Mouse (Mus musculus) testis, adult 2 months (tissue): ENCODE measurements at regions not wholly inside any gene's neighbourhood (a gene's known extent, or its start where the extent isn't known, plus 50 kb on each side); places are given as distances from the start of the nearest gene placed in this dataset.

Experiments used
- H3K27ac ChIP-seq: fragments of 200-500 bp; 2 replicates; pipeline ENCODE4 v1.5.1; 2012; ENCODE audit warnings: low read depth, low read length; ENCODE audit not compliant: control insufficient read depth, insufficient read depth
- H3K27me3 ChIP-seq: fragments of 200-500 bp; 2 replicates; pipeline ENCODE4 v1.6.1; 2012; ENCODE audit warnings: mild to moderate bottlenecking, low read length, moderate library complexity; ENCODE audit not compliant: control insufficient read depth, insufficient read depth
- H3K36me3 ChIP-seq: fragments of 200-500 bp; 2 replicates; pipeline ENCODE4 v1.6.1; 2012; ENCODE audit warnings: mild to moderate bottlenecking, low read length; ENCODE audit not compliant: control insufficient read depth, insufficient read depth
- H3K4me1 ChIP-seq: fragments of 200-500 bp; 2 replicates; pipeline ENCODE4 v1.6.1; 2012; ENCODE audit warnings: low read length; ENCODE audit not compliant: control insufficient read depth, insufficient read depth
- H3K4me3 ChIP-seq: fragments of 200-500 bp; 2 replicates; pipeline ENCODE4 v1.5.1; 2012; ENCODE audit warnings: low read depth, mild to moderate bottlenecking, low read length, moderate library complexity, mixed read lengths; ENCODE audit not compliant: control insufficient read depth
- CTCF ChIP-seq: fragments of 200-500 bp; IDR thresholded peaks from 2 replicates; pipeline ENCODE4 v1.5.1; 2012; ENCODE audit warnings: low read depth, mild to moderate bottlenecking, inconsistent platforms, low read length, moderate library complexity; ENCODE audit not compliant: control insufficient read depth, insufficient read depth, insufficient replicate concordance
- POLR2A ChIP-seq: fragments of 200-500 bp; IDR thresholded peaks from 2 replicates; pipeline ENCODE4 v1.6.1; 2012; ENCODE audit warnings: low read depth, mild to moderate bottlenecking, inconsistent platforms, low read length, moderate library complexity; ENCODE audit not compliant: control insufficient read depth

GRCm38 (mm10) chr14:76918091-76918490 lies 118.5 kb upstream of the Ccdc122 start:
- H3K36me3 ChIP-seq: no peaks in the 10 kb centered on the region
- H3K27me3 ChIP-seq: no peaks in the 10 kb centered on the region
- no peak overlapping the region for H3K27ac ChIP-seq
- TF ChIP-seq CTCF: no peak
- no peak for TF ChIP-seq POLR2A
- H3K4me1 ChIP-seq: no peaks in the 10 kb centered on the region
- no peak overlapping the region for H3K4me3 ChIP-seq

- TF ChIP-seq POLR2A (no peak), CTCF (no peak)
- Histone ChIP-seq H3K36me3 (no peaks in the 10 kb centered on the region), H3K27me3 (no peaks in the 10 kb centered on the region), H3K27ac (no peak overlapping the region), H3K4me3 (no peak overlapping the region), H3K4me1 (no peaks in the 10 kb centered on the region)
These were observed 119.2 kb upstream of the Ccdc122 start for GRCm38 (mm10) chr14:76917139-76917929.

GRCm38 (mm10) chr14:76913850-76914249 lies 122.7 kb upstream of the Ccdc122 start:
- Histone ChIP-seq H3K27me3 (no peaks in the 10 kb centered on the region), H3K4me3 (no peak overlapping the region), H3K27ac (no peak overlapping the region), H3K36me3 (no peaks in the 10 kb centered on the region), H3K4me1 (no peaks in the 10 kb centered on the region)
- TF ChIP-seq POLR2A (no peak), CTCF (no peak)

- Histone ChIP-seq H3K27me3 (no peaks in the 10 kb centered on the region), H3K4me1 (no peaks in the 10 kb centered on the region), H3K36me3 (no peaks in the 10 kb centered on the region), H3K4me3 (no peak overlapping the region), H3K27ac (no peak overlapping the region)
- TF ChIP-seq CTCF: no peak
- TF ChIP-seq POLR2A: no peak
These were observed 124.1 kb upstream of the Ccdc122 start for GRCm38 (mm10) chr14:76912301-76913001.

DNA sequence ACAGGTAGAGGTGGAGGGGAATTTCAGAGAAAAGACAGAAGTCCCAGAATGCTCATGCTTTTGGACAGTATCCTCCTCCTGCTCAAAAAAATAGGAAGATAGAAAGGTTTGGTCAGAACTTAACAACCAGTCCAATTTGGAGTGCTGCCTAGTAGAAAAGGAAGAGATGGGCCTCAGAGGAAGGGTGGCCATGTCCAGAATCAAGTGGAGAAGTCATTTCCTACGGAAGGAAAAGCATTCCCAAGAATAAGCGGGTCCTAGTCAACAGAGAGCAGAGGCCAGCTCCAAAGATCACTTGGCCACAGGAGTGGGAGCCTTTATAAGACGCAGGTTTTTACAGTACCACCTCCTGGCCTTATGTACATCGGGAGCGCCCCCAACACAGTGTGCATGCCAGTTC lies 125.3 kb upstream of the Ccdc122 start:
- H3K36me3 ChIP-seq: no peaks in the 10 kb centered on the region
- H3K27me3 ChIP-seq: no peaks in the 10 kb centered on the region
- TF ChIP-seq CTCF: no peak
- no peak for TF ChIP-seq POLR2A

GRCm38 (mm10) chr14:76910186-76910585 lies 126.4 kb upstream of the Ccdc122 start:
- Histone ChIP-seq H3K27me3 (no peaks in the 10 kb centered on the region), H3K4me3 (no peak overlapping the region), H3K36me3 (no peaks in the 10 kb centered on the region), H3K4me1 (no peaks in the 10 kb centered on the region), H3K27ac (no peak overlapping the region)
- TF ChIP-seq CTCF (no peak), POLR2A (no peak)

More for the DNA sequence above, 125.3 kb upstream of the Ccdc122 start:
- no peak overlapping the region for H3K27ac ChIP-seq
- H3K4me3 ChIP-seq: no peak overlapping the region
- no peaks in the 10 kb centered on the region for H3K4me1 ChIP-seq

- TF ChIP-seq CTCF (no peak), POLR2A (no peak)
- 0 out of 2 replicates have a peak overlapping the region, but pooled peaks have one; percentile 17 for H3K27ac ChIP-seq
- no peak overlapping the region for H3K4me3 ChIP-seq
These were observed 128.6 kb upstream of the Ccdc122 start for GRCm38 (mm10) chr14:76907941-76908340.

More at GRCm38 (mm10) chr14:76907941-76908340, 128.6 kb upstream of the Ccdc122 start:
- H3K4me1 ChIP-seq: no peaks in the 10 kb centered on the region
- no peaks in the 10 kb centered on the region for H3K36me3 ChIP-seq
- no peaks in the 10 kb centered on the region for H3K27me3 ChIP-seq
